Comparison of ENCODE assay signal across 18 mouse cellular contexts in the genomic region with DNA sequence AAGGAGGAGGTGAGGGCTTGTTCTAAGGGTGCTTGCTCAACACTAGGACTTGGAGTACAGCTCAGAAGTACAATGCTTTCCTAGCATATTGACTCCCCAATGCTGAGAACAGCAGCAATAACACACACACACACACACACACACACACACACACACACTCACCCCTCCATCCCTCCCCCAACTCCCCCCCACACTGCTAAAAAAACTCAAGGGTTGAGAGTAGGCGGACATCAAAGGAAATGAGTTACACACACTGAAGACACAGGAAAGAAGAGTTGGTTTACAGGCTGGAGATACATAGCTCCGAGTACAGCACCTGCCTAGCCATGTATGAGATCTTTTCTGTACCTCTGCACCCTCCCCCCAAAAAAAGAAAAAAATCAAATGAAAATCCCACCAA. TPM values are rescaled to one million over a fixed set of nuclear protein-coding genes. Genes with fewer than 3 reads are reported as not detected.
DNase-seq lines count a peak whose midpoint lies in the region; ATAC-seq and TF ChIP-seq lines count a peak whose summit lies in the region.
"Had no signal": no experiment of that assay in that cellular context is flagged by ENCODE, and none has a peak within 500 bp of the region (broad histone marks: within the 10 kb centered on the region; RNA-seq: fewer than 3 reads in every experiment).

No protein-coding gene starts in this region.

- H3K4me3 ChIP-seq in erythroblast, embryonic 14.5 days (replicated peaks), result peak overlapping the region; percentile 74
- no peak overlapping the region for H3K4me3 ChIP-seq in testis, adult 2 months (ENCODE audit: control insufficient read depth, low read depth, low read length)
- H3K4me3 ChIP-seq in megakaryocyte, embryonic 14.5 days (replicated peaks), result peak overlapping the region; percentile 97
- H3K4me3 ChIP-seq: forebrain, embryonic 10.5 days; heart, adult 2 months; hindbrain, embryonic 15.5 days; limb, embryonic 13.5 days had no signal

- TF ChIP-seq POLR2A in testis, adult 2 months (IDR thresholded peaks at IDR 0.05; ENCODE audit: control insufficient read depth, low read depth, low read length), result no peak

- peak overlapping the region; percentile 47; the same call in 1 of the 2 replicates for H3K27ac ChIP-seq in testis, adult 2 months (ENCODE audit: control insufficient read depth, insufficient read depth, low read depth, low read length)
- H3K27ac ChIP-seq: forebrain, embryonic 10.5 days; hindbrain, embryonic 15.5 days; limb, embryonic 13.5 days had no signal

- no peak for DNase-seq in testis, postnatal 10 days (ENCODE audit: low spot score)
- no peak for DNase-seq in layer of hippocampus, adult 9-10 months (ENCODE audit: low spot score)
- no peak for DNase-seq in layer of hippocampus, adult 11-12 months (ENCODE audit: low spot score)
- no peak for DNase-seq in left cerebral cortex, adult 11 months (ENCODE audit: low spot score)
- DNase-seq: cerebellum, adult 2 months; heart, adult 2 months; lung, postnatal 4 days; right cerebral cortex, postnatal 14 days had no signal

- peaks cover 100% of the 10 kb centered on the region for H3K4me1 ChIP-seq in erythroblast, embryonic 14.5 days (ENCODE audit: control insufficient read depth)
- H3K4me1 ChIP-seq in testis, adult 2 months (ENCODE audit: control insufficient read depth, insufficient read depth, low read length), result no peaks in the 10 kb centered on the region
- H3K4me1 ChIP-seq in megakaryocyte, embryonic 14.5 days, result peaks cover 94% of the 10 kb centered on the region
- H3K4me1 ChIP-seq: forebrain, embryonic 10.5 days; hindbrain, embryonic 15.5 days; limb, embryonic 13.5 days had no signal

- H3K27me3 ChIP-seq in erythroblast, embryonic 14.5 days (ENCODE audit: control insufficient read depth), result no peaks in the 10 kb centered on the region
- no peaks in the 10 kb centered on the region for H3K27me3 ChIP-seq in testis, adult 2 months (ENCODE audit: control insufficient read depth, insufficient read depth, low read length)
- no peaks in the 10 kb centered on the region for H3K27me3 ChIP-seq in megakaryocyte, embryonic 14.5 days (replicated peaks)
- H3K27me3 ChIP-seq: hindbrain, embryonic 15.5 days; limb, embryonic 13.5 days had no signal

- H3K36me3 ChIP-seq in erythroblast, embryonic 14.5 days (ENCODE audit: control insufficient read depth), result peaks cover 89% of the 10 kb centered on the region
- H3K36me3 ChIP-seq in testis, adult 2 months (ENCODE audit: control insufficient read depth, insufficient read depth, low read length), result no peaks in the 10 kb centered on the region
- peaks cover 66% of the 10 kb centered on the region for H3K36me3 ChIP-seq in megakaryocyte, embryonic 14.5 days (replicated peaks; ENCODE audit: low read length)
- H3K36me3 ChIP-seq: hindbrain, embryonic 15.5 days; limb, embryonic 13.5 days had no signal

- peaks cover 8% of the 10 kb centered on the region for H3K9me3 ChIP-seq in erythroblast, embryonic 14.5 days (ENCODE audit: control insufficient read depth, low read length)
- peaks cover 6% of the 10 kb centered on the region for H3K9me3 ChIP-seq in megakaryocyte, embryonic 14.5 days
- H3K9me3 ChIP-seq: forebrain, embryonic 10.5 days; hindbrain, embryonic 15.5 days; limb, embryonic 13.5 days had no signal

- no peak for TF ChIP-seq CTCF in testis, adult 2 months (IDR thresholded peaks at IDR 0.05; ENCODE audit: control insufficient read depth, insufficient read depth, insufficient replicate concordance, low read depth, low read length)

- ATAC-seq in erythroblast, adult 5-6 weeks (replicated peaks; ENCODE audit: low FRiP score, poor library complexity, severe bottlenecking), result no peak
- ATAC-seq: midbrain, embryonic 16.5 days had no signal

RNA-seq across cellular contexts. Expression of gene Nt5c3, which starts 7.5 kb away (rescaled TPM):
- 21.3 and 22.9 TPM in 2 replicates for polyA plus RNA-seq in erythroblast, embryonic 14.5 days (2012)
- 1,582 and 1,701 TPM in 2 replicates for total RNA-seq in erythroblast, adult 5-6 weeks (2015; ENCODE audit: low replicate concordance)
- total RNA-seq in erythroblast, adult 5-6 weeks (2017; ENCODE audit: low replicate concordance), result 1,564 and 2,163 TPM in 2 replicates
- polyA plus RNA-seq in testis, adult 2 months (2012; rRNA removed), result 4.8 and 7.4 TPM in 2 replicates
- polyA plus RNA-seq in megakaryocyte, embryonic 14.5 days (2012; ENCODE audit: insufficient read depth, low replicate concordance), result 96.8 and 108 TPM in 2 replicates

RNA-seq across cellular contexts. Expression of gene Vmn1r4, which starts 7.5 kb away (rescaled TPM):
- polyA plus RNA-seq in erythroblast, embryonic 14.5 days (2012), result 0.02 TPM in 1 of 2 replicates, not detected in the other
- 1.5 TPM in 1 of 2 replicates, not detected in the other for total RNA-seq in erythroblast, adult 5-6 weeks (2015; ENCODE audit: low replicate concordance)
- total RNA-seq in erythroblast, adult 5-6 weeks (2017; ENCODE audit: low replicate concordance), result 0.56 and 1.7 TPM in 2 replicates
- 0.75 and 0.90 TPM in 2 replicates for polyA plus RNA-seq in testis, adult 2 months (2012; rRNA removed)
- not detected in 2 replicates for polyA plus RNA-seq in megakaryocyte, embryonic 14.5 days (2012; ENCODE audit: insufficient read depth, low replicate concordance)

RNA-seq across cellular contexts. Expression of gene Vmn1r5, which starts 53.8 kb away (rescaled TPM):
- polyA plus RNA-seq in erythroblast, embryonic 14.5 days (2012), result not detected in 2 replicates
- 0.77 TPM in 1 of 2 replicates, not detected in the other for total RNA-seq in erythroblast, adult 5-6 weeks (2015; ENCODE audit: low replicate concordance)
- total RNA-seq in erythroblast, adult 5-6 weeks (2017; ENCODE audit: low replicate concordance), result not detected in 2 replicates
- 0.10 TPM in 1 of 2 replicates, not detected in the other for polyA plus RNA-seq in testis, adult 2 months (2012; rRNA removed)
- not detected in 2 replicates for polyA plus RNA-seq in megakaryocyte, embryonic 14.5 days (2012; ENCODE audit: insufficient read depth, low replicate concordance)
- total RNA-seq: heart, adult 2 months; layer of hippocampus, postnatal 25 days had no signal
- polyA plus RNA-seq: cerebellum, adult 2 months; forebrain, embryonic 10.5 days; heart, adult 2 months; hindbrain, embryonic 15.5 days; kidney, embryonic 16.5 days; limb, embryonic 13.5 days; midbrain, embryonic 16.5 days had no signal
